Mouse (Mus musculus) olfactory bulb, adult 2 months (tissue): Measurements from ENCODE around the gene Bbs4. TPM values are rescaled to one million over a fixed set of nuclear protein-coding genes. Genes with fewer than 3 reads are reported as not detected.
A peak's percentile ranks its signal among the peaks of the same experiment; 100 is the strongest.
"Not testable (repeated sequence)": the region's sequence is repeated elsewhere in the genome, so short reads cannot be mapped to it uniquely, and the experiment has no call there.

Source experiments
- H3K27ac ChIP-seq: fragments of 200-500 bp; 2 replicates; pipeline ENCODE4 v1.5.1; 2012; ENCODE audit warnings: low read depth, low read length; ENCODE audit not compliant: insufficient read depth
- H3K4me1 ChIP-seq: fragments of 200-500 bp; 2 replicates; pipeline ENCODE4 v1.6.1; 2012; ENCODE audit warnings: low read length; ENCODE audit not compliant: control insufficient read depth, insufficient read depth
- H3K4me3 ChIP-seq: fragments of 200-500 bp; 2 replicates; pipeline ENCODE4 v1.5.1; 2012; ENCODE audit warnings: mild to moderate bottlenecking, low read depth, low read length, moderate library complexity; ENCODE audit not compliant: insufficient read depth
- CTCF ChIP-seq: fragments of 200-500 bp; IDR thresholded peaks from 2 replicates; pipeline ENCODE4 v1.5.1; 2012; ENCODE audit warnings: low read depth, mild to moderate bottlenecking, low read length, moderate library complexity; ENCODE audit not compliant: insufficient read depth
- POLR2A ChIP-seq: fragments of 200-500 bp; IDR thresholded peaks from 2 replicates; pipeline ENCODE4 v1.6.1; 2012; ENCODE audit warnings: mild to moderate bottlenecking, low read depth, low read length, moderate library complexity; ENCODE audit not compliant: insufficient read depth
- WGBS: fragments of 180-500 bp; shearing (Covaris S2); methylation state at CpG from one replicate; pipeline ENCODE4 v1.1.7; 2018; 5-methylcytosine and 5-hydroxymethylcytosine counted together
- polyA plus RNA-seq: library from polyadenylated mRNA; stranded (reverse); fragments of >200 nt; gene quantifications from 2 replicates; pipeline ENCODE4 v1.2.4, GENCODE M21; 2012; ENCODE audit warnings: low replicate concordance; ENCODE audit not compliant: missing spikeins, insufficient read depth, insufficient read length

Bbs4 gene
- not detected in 2 replicates for polyA plus RNA-seq

- under 1% methylated on average over 32 of the region's 32 CpGs for WGBS
- Histone ChIP-seq H3K27ac (peak within 1 kb of the TSS; percentile 72; the same call in 1 of the 2 replicates), H3K4me3 (peak within 1 kb of the TSS; percentile 87), H3K4me1 (no peaks in the 10 kb centered on the region)
- TF ChIP-seq CTCF (no peak), POLR2A (peak; percentile 70; the same call in 1 of the 2 replicates)
These were observed at the start of gene Bbs4 for GRCm38 (mm10) chr9:59353253-59353639. Gene Bbs4, minus strand, starts transcription at chr9:59353508.

- TF ChIP-seq CTCF: no peak
- no peak for TF ChIP-seq POLR2A
- no peaks in the 10 kb centered on the region for H3K4me1 ChIP-seq
- H3K27ac ChIP-seq: no peak overlapping the region
- 87% methylated on average over 4 of the region's 4 CpGs for WGBS
- H3K4me3 ChIP-seq: no peak overlapping the region
These were observed 35.8 kb upstream of the Bbs4 start for GRCm38 (mm10) chr9:59389086-59389485.

GRCm38 (mm10) chr9:59388311-59388710, 35.0 kb upstream of the Bbs4 start:
- WGBS: 42% methylated on average over 1 of the region's 1 CpGs
- H3K4me3 ChIP-seq: no peak overlapping the region

GRCm38 (mm10) chr9:59387461-59387860, 34.2 kb upstream of the Bbs4 start:
- WGBS: 57% methylated on average over 3 of the region's 3 CpGs
- no peaks in the 10 kb centered on the region for H3K4me1 ChIP-seq
- no peak overlapping the region for H3K4me3 ChIP-seq
- H3K27ac ChIP-seq: no peak overlapping the region
- no peak for TF ChIP-seq POLR2A

More at GRCm38 (mm10) chr9:59388311-59388710, 35.0 kb upstream of the Bbs4 start:
- no peaks in the 10 kb centered on the region for H3K4me1 ChIP-seq
- H3K27ac ChIP-seq: no peak overlapping the region
- TF ChIP-seq POLR2A (no peak), CTCF (no peak)

- WGBS: 93% methylated on average over 15 of the region's 15 CpGs
- TF ChIP-seq CTCF (no peak), POLR2A (no peak)
- Histone ChIP-seq H3K4me3 (no peak overlapping the region), H3K27ac (no peak overlapping the region), H3K4me1 (no peaks in the 10 kb centered on the region)
These were observed 22.3 kb upstream of the Bbs4 start for GRCm38 (mm10) chr9:59375626-59376025.

GRCm38 (mm10) chr9:59369646-59370045, 16.3 kb upstream of the Bbs4 start:
- Histone ChIP-seq H3K4me1 (no peaks in the 10 kb centered on the region), H3K27ac (no peak overlapping the region), H3K4me3 (no peak overlapping the region)
- WGBS: 90% methylated on average over 9 of the region's 9 CpGs
- TF ChIP-seq CTCF (no peak), POLR2A (no peak)

GRCm38 (mm10) chr9:59369220-59369619, 15.9 kb upstream of the Bbs4 start:
- WGBS: 75% methylated on average over 5 of the region's 5 CpGs

GRCm38 (mm10) chr9:59360487-59360886, 7.2 kb upstream of the Bbs4 start:
- H3K27ac ChIP-seq, H3K4me1 ChIP-seq, H3K4me3 ChIP-seq: not testable (repeated sequence)
- WGBS: 56% methylated on average over 2 of the region's 3 CpGs

More at GRCm38 (mm10) chr9:59369220-59369619, 15.9 kb upstream of the Bbs4 start:
- no peaks in the 10 kb centered on the region for H3K4me1 ChIP-seq
- TF ChIP-seq POLR2A (no peak), CTCF (no peak)
- H3K27ac ChIP-seq: no peak overlapping the region
- no peak overlapping the region for H3K4me3 ChIP-seq

GRCm38 (mm10) chr9:59358041-59358440, 4.7 kb upstream of the Bbs4 start:
- H3K4me3 ChIP-seq, H3K4me1 ChIP-seq, H3K27ac ChIP-seq: not testable (repeated sequence)
- 60% methylated on average over 1 of the region's 1 CpGs for WGBS

GRCm38 (mm10) chr9:59352586-59353252, 589 bp downstream of the Bbs4 start:
- peak overlapping the region; percentile 87 for H3K4me3 ChIP-seq
- WGBS: 8% methylated on average over 15 of the region's 15 CpGs
- H3K27ac ChIP-seq: 0 out of 2 replicates have a peak overlapping the region, but pooled peaks have one; percentile 56
- no peaks in the 10 kb centered on the region for H3K4me1 ChIP-seq
- TF ChIP-seq POLR2A (no peak), CTCF (no peak)
